Mouse (Mus musculus): ENCODE results near the gene Efcab9. TPM values are rescaled to one million over a fixed set of nuclear protein-coding genes. Genes with fewer than 3 reads are reported as not detected.

Efcab9 gene
- not detected for total RNA-seq (2023)

DNA sequence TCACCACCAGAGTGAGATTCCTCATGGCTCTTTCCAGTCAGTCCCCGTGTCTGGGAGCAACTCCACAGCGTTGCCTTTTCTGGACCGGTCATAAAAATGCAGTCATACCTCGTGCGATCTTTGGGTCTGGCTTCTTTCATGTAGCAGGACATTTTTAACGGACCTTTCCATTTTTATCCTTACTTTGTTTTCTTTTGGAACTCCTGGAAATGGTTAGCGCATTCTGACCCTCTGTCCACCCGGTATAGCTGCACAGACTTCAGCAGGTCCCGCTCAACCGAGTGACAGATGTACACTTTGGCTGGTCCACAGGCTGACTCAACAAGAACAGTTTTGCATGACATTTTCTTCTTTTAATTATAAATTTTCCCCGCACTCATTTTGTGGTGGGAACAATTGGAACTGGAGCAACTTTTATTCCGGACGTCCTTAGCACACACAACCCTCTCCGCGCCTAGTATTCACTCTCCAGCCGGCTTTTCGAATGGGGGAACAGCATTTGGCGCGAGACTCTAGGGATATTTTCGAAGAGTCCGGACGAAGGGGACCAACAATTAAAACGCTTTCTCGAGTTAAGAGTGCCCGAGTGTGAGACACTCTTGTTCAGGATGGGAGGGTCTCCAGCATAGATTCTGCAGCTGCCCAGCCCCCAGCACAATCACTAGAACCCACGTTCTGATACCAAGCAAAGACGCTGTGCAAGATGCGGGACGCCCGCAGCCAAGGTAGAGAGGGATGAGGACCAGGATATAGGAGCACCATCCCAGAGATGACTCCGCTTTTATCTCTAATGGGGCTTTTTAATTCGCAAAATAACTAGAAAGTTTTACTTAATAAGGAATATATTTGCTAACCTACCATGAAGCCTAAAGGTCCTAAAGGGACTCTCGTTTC lies at the start of gene Efcab9:
Gene Efcab9 (minus strand): TSS at position 211 of the 894 bp plus-strand sequence.

DNA sequence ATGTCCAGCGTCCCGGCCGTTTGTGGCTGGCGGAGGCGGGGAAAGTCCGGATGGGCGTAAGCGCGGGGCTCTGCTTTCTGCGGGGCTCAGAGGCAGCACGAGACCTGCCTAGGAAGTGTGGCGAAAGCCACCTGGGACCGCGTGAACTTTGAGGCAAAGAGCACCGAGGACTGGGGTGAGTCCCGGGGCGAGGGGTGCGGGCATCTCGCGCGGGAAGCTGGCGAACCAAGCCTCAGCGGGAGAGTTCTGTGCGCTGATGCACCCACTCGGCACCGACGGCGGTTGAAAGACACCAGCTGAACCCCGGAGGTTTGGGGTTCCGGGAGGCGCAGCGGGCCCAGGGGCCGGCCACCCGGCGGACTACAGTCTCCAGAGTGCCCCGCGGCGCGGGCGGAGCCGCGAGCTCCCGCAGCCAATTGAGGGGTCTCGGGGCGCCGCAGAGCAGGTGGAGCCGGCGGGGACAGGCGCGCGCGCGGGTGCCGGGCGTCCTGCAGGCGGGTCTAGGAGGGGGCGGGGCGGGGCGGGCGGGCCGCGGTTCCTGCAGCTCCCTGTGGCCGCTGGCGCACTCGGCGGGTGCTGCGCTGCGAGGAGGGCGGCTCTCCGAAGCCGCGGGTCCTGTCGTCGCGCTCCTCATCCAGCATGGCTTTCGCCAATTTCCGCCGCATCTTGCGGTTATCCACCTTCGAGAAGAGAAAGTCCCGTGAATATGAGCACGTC lies 1.0 kb upstream of the Efcab9 start, which contains the start of gene Stk10:
Gene Stk10 (plus strand): TSS at position 541 of the 717 bp plus-strand sequence.

Other genes with a start within 250 kb of the Efcab9 start
- gene Hba-a1, start 248.6 kb downstream of the Efcab9 start, total RNA-seq (2023) = 2,503 TPM
- 1.5 TPM for gene Hbq1b, start 245.1 kb downstream of the Efcab9 start, total RNA-seq (2023)
- 3,017 TPM for gene Hba-a2, start 235.6 kb downstream of the Efcab9 start, total RNA-seq (2023)
- gene Hbq1a, start 232.0 kb downstream of the Efcab9 start, total RNA-seq (2023) = not detected
- 0.18 TPM for gene Sh3pxd2b, start 184.3 kb downstream of the Efcab9 start, total RNA-seq (2023)
- 5.8 TPM for gene Ubtd2, start 76.7 kb downstream of the Efcab9 start, total RNA-seq (2023)
- gene Stk10, start 1.2 kb upstream of the Efcab9 start, total RNA-seq (2023) = 271 TPM
- 59.7 TPM for gene Fbxw11, start 110.6 kb upstream of the Efcab9 start, total RNA-seq (2023)

All from CD4-positive naive resting alpha-beta T cell, adult 76 days (primary cell).